Mouse (Mus musculus): Measurements from ENCODE around the gene Topbp1.

GRCm38 (mm10) chr9:103383576-103383975, 78.6 kb downstream of the Topbp1 start:
- TF ChIP-seq MYOG (IDR thresholded peaks at IDR 0.05; ENCODE audit: control insufficient read depth, extremely low read depth, insufficient read length) (no peak), CTCF (IDR thresholded peaks at IDR 0.05; ENCODE audit: control insufficient read depth, insufficient read depth, insufficient read length) (no peak), MAX (IDR thresholded peaks at IDR 0.05) (no peak), USF1 (IDR thresholded peaks at IDR 0.05; ENCODE audit: low read depth) (no peak)
